Mouse (Mus musculus) heart, embryonic 12.5 days (tissue): Measurements from ENCODE around the gene Iqgap1. TPM values are rescaled to one million over a fixed set of nuclear protein-coding genes. Genes with fewer than 3 reads are reported as not detected.

Experiments used
- ATAC-seq: fragments of 200-750 bp; cut with Nextera tagmentation; 2 replicates; pipeline ENCODE4 v1.8.0; 2017; ENCODE audit warnings: moderate TSS enrichment, moderate library complexity; ENCODE audit not compliant: insufficient number of reproducible peaks, low FRiP score
- H3K27ac ChIP-seq: fragments of 300-500 bp; sonication (generic); 2 replicates; pipeline ENCODE4 v1.5.1; 2016; ENCODE audit warnings: mild to moderate bottlenecking, moderate library complexity; ENCODE audit not compliant: poor library complexity, severe bottlenecking
- H3K27me3 ChIP-seq: fragments of 300-500 bp; sonication (generic); replicated peaks from 2 replicates; pipeline ENCODE4 v1.6.1; 2016; ENCODE audit warnings: mild to moderate bottlenecking, moderate library complexity
- H3K36me3 ChIP-seq: fragments of 300-500 bp; sonication (generic); 2 replicates; pipeline ENCODE4 v1.6.1; 2016; ENCODE audit warnings: mild to moderate bottlenecking, moderate library complexity
- H3K4me1 ChIP-seq: fragments of 300-500 bp; sonication (generic); replicated peaks from 2 replicates; pipeline ENCODE4 v1.6.1; 2016; ENCODE audit warnings: mild to moderate bottlenecking
- H3K4me2 ChIP-seq: fragments of 300-500 bp; sonication (generic); 2 replicates; pipeline ENCODE4 v1.6.1; 2016; ENCODE audit warnings: mild to moderate bottlenecking, moderate library complexity
- H3K4me3 ChIP-seq: fragments of 300-500 bp; sonication (generic); 2 replicates; pipeline ENCODE4 v1.5.1; 2016; ENCODE audit warnings: mild to moderate bottlenecking
- H3K9ac ChIP-seq: fragments of 300-500 bp; sonication (generic); 2 replicates; pipeline ENCODE4 v1.6.1; 2016; ENCODE audit warnings: mild to moderate bottlenecking, moderate library complexity
- H3K9me3 ChIP-seq: fragments of 300-500 bp; sonication (generic); replicated peaks from 2 replicates; pipeline ENCODE4 v1.6.1; 2016; ENCODE audit warnings: mild to moderate bottlenecking, moderate library complexity
- WGBS: fragments of 180-500 bp; shearing (Covaris S2); methylation state at CpG from one replicate; pipeline ENCODE4 v1.1.7; 2016; 5-methylcytosine and 5-hydroxymethylcytosine counted together
- polyA plus RNA-seq: library from polyadenylated mRNA; unstranded; fragments of >200 nt; fragmentation: Nextera tagmentation; extraction: Ambion mirVana; gene quantifications from 2 replicates; pipeline ENCODE4 v1.2.1, GENCODE M21; 2016

Iqgap1 gene
- polyA plus RNA-seq: 41.3 and 42.0 TPM in 2 replicates

DNA sequence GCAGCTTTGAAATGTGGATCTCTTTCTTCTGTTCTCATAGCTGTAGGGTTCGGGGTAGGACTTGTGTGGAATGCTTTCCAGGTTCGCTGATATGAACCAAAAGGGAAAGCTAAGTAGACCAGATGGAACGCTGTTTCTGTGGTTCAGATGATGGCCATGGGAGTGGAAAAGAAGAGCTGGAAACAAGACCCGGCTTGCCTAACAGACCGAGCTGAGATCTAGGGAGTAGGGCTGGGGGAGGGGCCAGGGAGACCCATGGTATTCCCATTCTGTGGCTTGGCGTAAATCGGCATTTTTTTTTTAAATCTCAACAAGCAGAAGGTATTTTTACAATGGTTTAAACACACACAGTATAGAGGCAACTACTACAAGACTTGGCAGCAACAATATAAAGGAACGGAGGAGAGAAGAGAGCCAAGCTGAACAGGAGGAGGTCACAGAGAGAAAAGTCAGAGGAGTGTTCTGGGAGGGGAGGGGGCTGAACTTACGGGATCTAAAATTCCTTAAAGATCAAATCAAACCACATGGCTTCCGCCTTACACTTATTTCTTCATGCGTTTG, at the start of gene Iqgap1:
Iqgap1 (minus strand) TSS at position 132 of the 561 bp plus-strand sequence.
- H3K36me3 ChIP-seq: no peaks in the 10 kb centered on the region
- no peaks in the 10 kb centered on the region for H3K9me3 ChIP-seq
- H3K4me1 ChIP-seq: peaks cover 17% of the 10 kb centered on the region; the same call in 1 of the 2 replicates
- H3K4me2 ChIP-seq: no peak within 1 kb of the TSS
- ATAC-seq: no peak
- WGBS: 64% methylated on average over 11 of the region's 11 CpGs
- no peak within 1 kb of the TSS for H3K9ac ChIP-seq
- no peaks in the 10 kb centered on the region for H3K27me3 ChIP-seq
- no peak within 1 kb of the TSS for H3K4me3 ChIP-seq
- H3K27ac ChIP-seq: no peak within 1 kb of the TSS

DNA sequence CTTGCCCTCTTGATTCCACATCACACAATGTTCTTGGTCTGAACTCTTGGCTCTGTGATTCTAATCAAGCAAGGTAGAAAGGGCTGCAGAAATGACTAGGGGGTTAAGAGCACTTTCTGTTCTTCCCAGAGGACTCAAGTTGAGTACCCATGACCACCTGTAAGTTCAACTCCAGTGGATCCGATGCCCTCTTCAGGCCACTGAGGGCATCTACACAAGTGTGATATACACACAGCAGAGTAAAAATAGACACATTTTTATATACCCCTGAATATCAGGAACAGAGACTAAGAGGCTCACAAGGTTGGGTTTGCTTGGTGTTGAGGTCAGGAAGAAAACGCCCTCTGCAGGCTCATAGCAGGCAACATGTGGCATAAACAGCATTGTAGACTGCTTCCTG, 47.9 kb upstream of the Iqgap1 start:
- no peak overlapping the region for H3K4me3 ChIP-seq
- no peak for ATAC-seq
- no peak overlapping the region for H3K27ac ChIP-seq
- peaks cover 93% of the 10 kb centered on the region for H3K36me3 ChIP-seq
- 90% methylated on average over 2 of the region's 2 CpGs for WGBS
- no peaks in the 10 kb centered on the region for H3K9me3 ChIP-seq
- 0 out of 2 replicates have a peak, but pooled peaks cover 10% of the 10 kb centered on the region for H3K27me3 ChIP-seq
- no peaks in the 10 kb centered on the region for H3K4me1 ChIP-seq
- H3K4me2 ChIP-seq: no peak overlapping the region
- H3K9ac ChIP-seq: no peak overlapping the region

DNA sequence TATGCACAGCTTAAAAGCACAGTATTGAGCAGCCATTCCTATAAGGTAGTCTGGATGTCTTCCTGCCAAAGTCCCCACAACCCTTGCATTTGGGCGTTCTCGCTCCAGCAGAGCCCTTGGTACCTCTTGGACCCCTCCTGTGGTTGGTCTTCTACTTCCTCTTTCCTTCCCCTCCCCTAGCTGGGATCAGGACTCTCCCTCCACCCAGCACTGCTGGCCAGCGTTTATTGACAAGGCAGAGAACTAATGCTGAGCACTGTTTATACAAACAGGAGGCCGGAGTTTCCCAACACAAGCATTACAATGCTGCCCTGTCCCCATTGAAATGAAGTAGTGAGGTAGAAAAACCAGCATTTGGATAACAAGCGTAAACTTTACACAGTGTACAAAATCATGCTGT, 47.3 kb upstream of the Iqgap1 start:
- Histone ChIP-seq H3K4me1 (no peaks in the 10 kb centered on the region), H3K27me3 (0 out of 2 replicates have a peak, but pooled peaks cover 10% of the 10 kb centered on the region), H3K4me2 (no peak overlapping the region), H3K9ac (no peak overlapping the region), H3K27ac (no peak overlapping the region), H3K4me3 (no peak overlapping the region), H3K36me3 (peaks cover 95% of the 10 kb centered on the region), H3K9me3 (no peaks in the 10 kb centered on the region)
- ATAC-seq: no peak
- WGBS: 91% methylated on average over 5 of the region's 5 CpGs

DNA sequence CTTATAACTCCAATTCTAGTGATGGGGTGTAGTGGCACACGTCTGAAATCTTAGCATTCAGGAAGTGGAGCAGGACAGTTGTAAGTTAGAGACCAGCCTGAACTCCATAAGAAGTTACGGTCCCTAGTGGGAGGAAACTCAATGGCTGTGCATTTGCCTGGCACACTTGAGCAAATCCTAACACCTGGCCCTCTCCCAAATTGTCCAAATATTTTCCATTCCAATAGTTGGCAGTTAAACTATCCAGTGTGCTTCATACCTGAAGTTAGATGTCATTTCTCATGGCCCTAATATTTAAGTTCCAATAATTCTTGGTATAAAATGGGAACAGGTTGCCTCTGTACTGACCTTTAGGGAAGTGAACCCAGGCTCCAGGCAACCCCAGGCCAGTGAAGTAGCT, 42.9 kb upstream of the Iqgap1 start:
- Histone ChIP-seq H3K27me3 (no peaks in the 10 kb centered on the region), H3K36me3 (peaks cover 88% of the 10 kb centered on the region), H3K4me1 (peaks cover 28% of the 10 kb centered on the region), H3K9ac (no peak overlapping the region), H3K4me2 (no peak overlapping the region), H3K9me3 (no peaks in the 10 kb centered on the region), H3K27ac (no peak overlapping the region), H3K4me3 (no peak overlapping the region)
- WGBS: 78% methylated on average over 2 of the region's 2 CpGs
- no peak for ATAC-seq

DNA sequence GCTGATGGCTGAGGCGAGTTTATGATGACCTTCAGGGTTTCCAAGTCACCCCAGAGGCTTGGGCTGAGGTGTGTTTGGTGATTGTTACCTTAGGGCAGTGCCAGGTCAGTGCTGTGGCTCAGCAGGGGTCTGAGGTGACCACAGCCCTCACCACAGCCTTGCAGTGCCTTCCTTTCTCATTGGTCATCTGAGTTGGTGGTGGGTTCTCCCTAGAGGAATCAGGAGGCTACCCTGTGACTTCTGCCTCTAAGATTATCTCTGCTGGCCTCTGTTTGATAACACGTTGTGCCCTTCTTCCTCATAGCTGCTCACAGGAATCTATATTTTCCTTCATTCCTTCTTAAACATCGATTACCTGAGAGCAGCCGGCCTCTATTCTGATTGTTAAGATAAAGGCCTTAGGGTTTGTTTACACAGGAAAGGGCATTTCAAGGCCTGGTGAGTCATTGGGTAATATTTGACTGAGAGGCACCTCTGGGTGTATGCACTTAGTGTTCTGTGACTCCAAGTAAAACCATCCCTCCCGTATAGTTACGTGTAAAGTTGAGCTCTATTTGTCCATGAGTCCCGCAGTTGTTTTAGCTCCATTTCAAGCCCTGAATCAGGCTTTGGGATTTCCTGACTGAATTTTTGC, 40.9 kb upstream of the Iqgap1 start:
- ATAC-seq: no peak

DNA sequence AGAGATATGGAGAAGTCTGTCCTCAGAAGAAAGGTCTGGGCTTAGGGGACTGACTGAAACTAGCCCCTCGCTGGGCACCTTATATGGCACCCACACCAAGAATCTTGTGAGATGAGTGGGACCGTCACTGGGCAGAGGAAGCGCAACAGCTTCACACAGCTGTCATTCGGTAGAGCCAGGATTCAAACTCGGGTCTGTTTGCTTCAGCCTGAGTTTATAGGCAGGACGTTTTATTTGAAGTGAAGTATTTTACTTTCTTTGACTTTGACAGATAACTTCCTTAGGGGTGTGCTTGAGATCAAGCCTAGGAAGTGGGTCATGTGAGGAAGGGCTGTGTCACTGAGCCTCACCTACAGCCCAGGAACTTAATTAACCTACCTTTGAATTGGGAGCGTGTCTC, 39.7 kb upstream of the Iqgap1 start:
- Histone ChIP-seq H3K4me2 (0 out of 2 replicates have a peak overlapping the region, but pooled peaks have one; percentile 30), H3K36me3 (peaks cover 69% of the 10 kb centered on the region), H3K9ac (no peak overlapping the region), H3K27me3 (no peaks in the 10 kb centered on the region), H3K4me3 (no peak overlapping the region), H3K9me3 (no peaks in the 10 kb centered on the region), H3K27ac (peak overlapping the region; percentile 50), H3K4me1 (peaks cover 48% of the 10 kb centered on the region)
- no peak for ATAC-seq
- 84% methylated on average over 7 of the region's 7 CpGs for WGBS

More for the DNA sequence above, 40.9 kb upstream of the Iqgap1 start:
- H3K4me3 ChIP-seq: no peak overlapping the region
- no peaks in the 10 kb centered on the region for H3K27me3 ChIP-seq
- H3K27ac ChIP-seq: no peak overlapping the region; the same call in 1 of the 2 replicates
- H3K36me3 ChIP-seq: peaks cover 79% of the 10 kb centered on the region
- peaks cover 46% of the 10 kb centered on the region for H3K4me1 ChIP-seq
- no peak overlapping the region for H3K4me2 ChIP-seq
- 63% methylated on average over 7 of the region's 7 CpGs for WGBS
- no peaks in the 10 kb centered on the region for H3K9me3 ChIP-seq
- no peak overlapping the region for H3K9ac ChIP-seq

DNA sequence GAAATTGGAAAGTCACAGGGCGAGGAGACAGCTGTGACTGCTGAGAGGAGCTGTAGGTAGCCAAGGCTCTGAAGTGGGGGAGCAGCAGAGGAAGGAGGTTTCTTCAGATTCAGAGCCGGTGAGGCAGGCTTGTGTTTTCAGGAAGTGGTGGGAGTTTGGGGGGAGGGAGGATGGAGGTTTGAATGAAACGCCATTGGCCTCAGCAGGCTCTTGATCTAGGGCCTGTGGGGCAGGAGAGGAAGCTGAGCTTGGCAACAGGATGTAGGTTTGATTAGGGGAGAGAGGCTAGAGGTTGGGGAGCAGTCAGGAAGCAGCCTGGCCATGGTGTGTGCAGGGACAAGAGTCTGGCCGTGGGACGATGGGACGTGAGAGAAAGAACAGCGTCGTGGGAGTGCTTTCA, 39.1 kb upstream of the Iqgap1 start:
- Histone ChIP-seq H3K4me3 (no peak overlapping the region), H3K9me3 (no peaks in the 10 kb centered on the region), H3K4me2 (peak overlapping the region; percentile 30; the same call in 1 of the 2 replicates), H3K9ac (0 out of 2 replicates have a peak overlapping the region, but pooled peaks have one; percentile 4), H3K27ac (peak overlapping the region; percentile 50), H3K36me3 (peaks cover 62% of the 10 kb centered on the region), H3K4me1 (peaks cover 52% of the 10 kb centered on the region), H3K27me3 (no peaks in the 10 kb centered on the region)
- 0 out of 2 replicates have a peak, but pooled peaks have one; percentile 12 for ATAC-seq
- WGBS: 53% methylated on average over 8 of the region's 8 CpGs

DNA sequence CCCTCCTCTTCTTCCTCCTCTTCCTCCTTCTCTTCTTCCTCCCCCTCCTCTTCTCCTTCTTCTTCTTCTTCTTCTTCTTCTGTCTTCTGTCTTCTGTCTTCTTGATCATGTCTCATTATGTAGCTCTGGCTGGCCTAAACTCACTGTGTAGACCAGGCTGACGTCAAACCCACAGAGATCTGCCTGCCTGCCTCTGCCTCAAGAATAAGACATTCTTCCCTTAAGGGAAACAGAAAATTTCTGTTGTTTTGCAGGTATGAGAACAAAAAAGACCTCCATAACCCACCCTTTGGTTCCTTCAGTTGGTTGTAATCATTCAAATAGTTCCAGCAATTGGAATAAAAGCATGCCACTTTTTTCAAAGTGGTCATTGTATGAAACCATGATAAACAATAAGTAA, 38.4 kb upstream of the Iqgap1 start:
- Histone ChIP-seq H3K9me3 (no peaks in the 10 kb centered on the region), H3K36me3 (peaks cover 55% of the 10 kb centered on the region), H3K27me3 (no peaks in the 10 kb centered on the region), H3K9ac (no peak overlapping the region), H3K4me1 (peaks cover 52% of the 10 kb centered on the region), H3K4me3 (no peak overlapping the region), H3K27ac (peak overlapping the region; percentile 55; the same call in 1 of the 2 replicates), H3K4me2 (no peak overlapping the region)
- ATAC-seq: no peak
- 73% methylated on average over 1 of the region's 1 CpGs for WGBS

DNA sequence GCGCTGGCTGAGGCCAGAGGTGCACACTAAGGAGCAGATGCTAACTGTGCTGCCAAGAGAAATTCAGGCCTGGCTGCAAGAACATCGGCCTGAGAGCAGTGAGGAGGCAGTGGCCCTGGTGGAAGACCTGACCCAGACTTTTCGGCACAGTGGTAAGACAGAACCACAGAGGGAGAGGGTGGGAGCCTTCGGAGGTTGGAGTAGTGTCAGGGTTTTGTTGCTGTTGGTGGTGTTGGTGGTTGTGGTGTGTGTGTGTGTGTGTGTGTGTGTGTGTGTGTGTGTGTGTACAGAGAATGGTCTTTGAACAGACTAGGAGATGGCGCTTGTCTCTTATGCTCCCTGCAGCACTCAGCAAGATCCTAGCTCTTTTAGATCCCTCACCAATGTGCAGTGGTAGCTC, 37.7 kb upstream of the Iqgap1 start:
- no peak overlapping the region for H3K9ac ChIP-seq
- H3K36me3 ChIP-seq: peaks cover 49% of the 10 kb centered on the region
- H3K27ac ChIP-seq: peak overlapping the region; percentile 55; the same call in 1 of the 2 replicates
- H3K4me2 ChIP-seq: 0 out of 2 replicates have a peak overlapping the region, but pooled peaks have one; percentile 1
- H3K9me3 ChIP-seq: no peaks in the 10 kb centered on the region
- H3K27me3 ChIP-seq: no peaks in the 10 kb centered on the region
- H3K4me3 ChIP-seq: no peak overlapping the region
- H3K4me1 ChIP-seq: peaks cover 52% of the 10 kb centered on the region
- WGBS: 83% methylated on average over 5 of the region's 5 CpGs
- ATAC-seq: no peak

DNA sequence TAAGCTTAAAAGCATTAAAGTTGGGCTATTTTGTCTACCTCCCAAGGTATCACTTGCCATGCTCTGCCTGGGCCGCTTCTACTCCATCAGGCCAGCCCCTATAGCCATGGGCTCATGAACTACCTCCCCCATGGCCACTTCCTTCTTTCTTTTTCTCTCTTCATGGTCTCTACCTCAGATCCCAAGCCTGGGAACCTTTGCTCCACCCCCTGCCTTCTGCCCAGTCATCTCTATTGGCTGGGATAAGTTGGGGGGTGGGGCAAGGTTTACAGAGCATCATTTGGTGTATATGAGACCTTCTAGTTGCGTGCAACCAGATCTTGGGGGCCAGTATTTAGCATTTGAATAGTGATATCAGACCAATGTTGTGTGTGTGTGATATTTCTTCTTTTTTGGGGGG, 36.7 kb upstream of the Iqgap1 start:
- Histone ChIP-seq H3K9me3 (no peaks in the 10 kb centered on the region), H3K4me2 (no peak overlapping the region), H3K36me3 (peaks cover 39% of the 10 kb centered on the region), H3K4me3 (no peak overlapping the region), H3K4me1 (peaks cover 52% of the 10 kb centered on the region), H3K27ac (no peak overlapping the region), H3K27me3 (no peaks in the 10 kb centered on the region), H3K9ac (no peak overlapping the region)
- 92% methylated on average over 2 of the region's 2 CpGs for WGBS
- ATAC-seq: no peak

DNA sequence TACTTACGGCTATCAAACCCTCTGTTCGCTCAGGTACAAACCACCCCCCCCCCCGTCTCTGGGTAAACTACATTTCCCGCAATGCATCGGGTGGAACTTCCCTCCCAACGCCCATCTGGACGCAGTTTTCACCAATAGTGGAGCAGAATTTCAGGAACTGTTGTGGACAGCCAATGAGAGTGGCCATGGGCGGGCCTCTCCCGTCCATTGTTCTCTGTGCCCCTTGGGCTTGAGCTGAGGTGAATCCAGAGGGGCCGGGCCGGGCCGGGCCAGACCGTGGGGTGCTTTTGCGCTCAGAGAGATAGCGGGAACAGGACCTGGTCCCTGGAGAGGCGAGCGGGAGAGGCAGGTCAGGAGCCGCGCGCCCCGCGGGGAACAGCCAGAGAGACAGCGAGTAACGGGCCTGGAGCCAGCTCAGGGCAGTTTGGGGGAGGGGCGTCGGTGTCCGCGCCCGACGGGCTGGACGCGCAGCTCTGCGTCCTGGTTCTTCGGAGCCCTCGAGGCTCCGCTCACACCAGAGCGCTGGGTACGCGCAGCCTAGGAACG, 35.0 kb upstream of the Iqgap1 start, which contains the start of gene Zscan2:
Zscan2 (plus strand) TSS at position 192 of the 546 bp plus-strand sequence.
- H3K27me3 ChIP-seq: no peaks in the 10 kb centered on the region
- peak within 1 kb of the TSS; percentile 64 for H3K4me3 ChIP-seq
- ATAC-seq: peak; percentile 96
- no peaks in the 10 kb centered on the region for H3K9me3 ChIP-seq
- H3K4me2 ChIP-seq: peak within 1 kb of the TSS; percentile 74
- peak within 1 kb of the TSS; percentile 84 for H3K9ac ChIP-seq
- peak within 1 kb of the TSS; percentile 76 for H3K27ac ChIP-seq
- WGBS: 0% methylated on average over 39 of the region's 40 CpGs
- peaks cover 42% of the 10 kb centered on the region for H3K4me1 ChIP-seq
- peaks cover 25% of the 10 kb centered on the region for H3K36me3 ChIP-seq
